Mouse (Mus musculus) thymus, adult 2 months (tissue): ENCODE data around the gene Cntn1. TPM values are rescaled to one million over a fixed set of nuclear protein-coding genes. Genes with fewer than 3 reads are reported as not detected.

Experiments
- DNase-seq: peaks from one replicate; pipeline ENCODE4 v3.0.0; 2021
- H3K27ac ChIP-seq: fragments of 200-500 bp; 2 replicates; pipeline ENCODE4 v1.5.1; 2012; ENCODE audit warnings: low read length, control low read depth; ENCODE audit not compliant: control insufficient read depth, insufficient read depth
- H3K27me3 ChIP-seq: fragments of 200-500 bp; 2 replicates; pipeline ENCODE4 v1.6.1; 2012; ENCODE audit warnings: mild to moderate bottlenecking, low read length, moderate library complexity, mixed read lengths; ENCODE audit not compliant: control insufficient read depth, insufficient read depth
- H3K36me3 ChIP-seq: fragments of 200-500 bp; 2 replicates; pipeline ENCODE4 v1.6.1; 2012; ENCODE audit warnings: mild to moderate bottlenecking, low read length, moderate library complexity; ENCODE audit not compliant: control insufficient read depth, insufficient read depth
- H3K4me1 ChIP-seq: fragments of 200-500 bp; replicated peaks from 2 replicates; pipeline ENCODE4 v1.6.1; 2012; ENCODE audit warnings: low read length; ENCODE audit not compliant: control insufficient read depth, insufficient read depth
- H3K4me3 ChIP-seq: fragments of 200-500 bp; 2 replicates; pipeline ENCODE4 v1.5.1; 2012; ENCODE audit warnings: mild to moderate bottlenecking, low read length, control low read depth, moderate library complexity; ENCODE audit not compliant: control insufficient read depth, insufficient read depth
- CTCF ChIP-seq: fragments of 200-500 bp; IDR thresholded peaks from 2 replicates; pipeline ENCODE4 v1.5.1; 2012; ENCODE audit warnings: mild to moderate bottlenecking, control low read depth, low read length, moderate library complexity, borderline replicate concordance; ENCODE audit not compliant: control insufficient read depth, poor library complexity, insufficient read depth; ENCODE audit errors: extremely low read depth
- POLR2A ChIP-seq: fragments of 200-500 bp; IDR thresholded peaks from 2 replicates; pipeline ENCODE4 v1.6.1; 2012; ENCODE audit warnings: mild to moderate bottlenecking, low read length, control low read depth, moderate library complexity; ENCODE audit not compliant: control insufficient read depth, poor library complexity, insufficient read depth; ENCODE audit errors: extremely low read depth
- WGBS: fragments of 180-500 bp; shearing (Covaris S2); methylation state at CpG from one replicate; pipeline ENCODE4 v1.1.7; 2018; 5-methylcytosine and 5-hydroxymethylcytosine counted together
- polyA plus RNA-seq: library from polyadenylated mRNA; depleted of rRNA; stranded (reverse); fragments of >200 nt; gene quantifications from 2 replicates; pipeline ENCODE4 v1.2.3, GENCODE M21; 2012

Gene Cntn1
- polyA plus RNA-seq, 1 experiment = 0.23 TPM

- no peak for TF ChIP-seq CTCF
- no peak for TF ChIP-seq POLR2A
- WGBS = 90% methylated on average over 9 of the region's 9 CpGs
- no peak overlapping the region for H3K4me3 ChIP-seq
Observed at GRCm38 (mm10) chr15:92101956-92102355, 51.0 kb downstream of the Cntn1 start.

GRCm38 (mm10) chr15:92112455-92112854 is 61.5 kb downstream of the Cntn1 start:
- DNase-seq = no peak
- Histone ChIP-seq H3K27ac (no peak overlapping the region), H3K36me3 (no peaks in the 10 kb centered on the region), H3K27me3 (no peaks in the 10 kb centered on the region), H3K4me3 (no peak overlapping the region), H3K4me1 (no peaks in the 10 kb centered on the region)
- TF ChIP-seq POLR2A (no peak), CTCF (no peak)

More at GRCm38 (mm10) chr15:92101956-92102355, 51.0 kb downstream of the Cntn1 start:
- Histone ChIP-seq H3K36me3 (no peaks in the 10 kb centered on the region), H3K27me3 (no peaks in the 10 kb centered on the region), H3K4me1 (no peaks in the 10 kb centered on the region), H3K27ac (no peak overlapping the region)
- no peak for DNase-seq

GRCm38 (mm10) chr15:92132936-92133335 is 82.0 kb downstream of the Cntn1 start:
- Histone ChIP-seq H3K27me3 (no peaks in the 10 kb centered on the region), H3K36me3 (no peaks in the 10 kb centered on the region), H3K27ac (no peak overlapping the region), H3K4me1 (peaks cover 7% of the 10 kb centered on the region), H3K4me3 (no peak overlapping the region)
- TF ChIP-seq CTCF = no peak
- no peak for TF ChIP-seq POLR2A
- 96% methylated on average over 3 of the region's 3 CpGs for WGBS
- DNase-seq = no peak

- Histone ChIP-seq H3K27ac (no peak overlapping the region), H3K4me3 (no peak overlapping the region), H3K27me3 (no peaks in the 10 kb centered on the region), H3K4me1 (peaks cover 10% of the 10 kb centered on the region), H3K36me3 (no peaks in the 10 kb centered on the region)
- peak; percentile 5 for DNase-seq
- TF ChIP-seq CTCF (no peak), POLR2A (no peak)
- WGBS = 4% methylated on average over 9 of the region's 9 CpGs
Observed at GRCm38 (mm10) chr15:92134254-92134653, 83.3 kb downstream of the Cntn1 start.

GRCm38 (mm10) chr15:92137026-92137425 is 86.1 kb downstream of the Cntn1 start:
- H3K27ac ChIP-seq = no peak overlapping the region
- H3K4me3 ChIP-seq = no peak overlapping the region
- DNase-seq = no peak
- whole genome bisulfite sequencing = 95% methylated on average over 6 of the region's 6 CpGs
- H3K4me1 ChIP-seq = peaks cover 10% of the 10 kb centered on the region
- no peaks in the 10 kb centered on the region for H3K36me3 ChIP-seq
- TF ChIP-seq CTCF (no peak), POLR2A (no peak)
- H3K27me3 ChIP-seq = no peaks in the 10 kb centered on the region

GRCm38 (mm10) chr15:92141972-92142371 is 91.0 kb downstream of the Cntn1 start:
- WGBS = 75% methylated on average over 4 of the region's 4 CpGs

GRCm38 (mm10) chr15:92154921-92155320 is 104.0 kb downstream of the Cntn1 start:
- DNase-seq = no peak
- WGBS = 94% methylated on average over 2 of the region's 2 CpGs
- no peak overlapping the region for H3K27ac ChIP-seq
- TF ChIP-seq CTCF (no peak), POLR2A (no peak)
- no peaks in the 10 kb centered on the region for H3K27me3 ChIP-seq
- no peaks in the 10 kb centered on the region for H3K4me1 ChIP-seq
- no peaks in the 10 kb centered on the region for H3K36me3 ChIP-seq
- no peak overlapping the region for H3K4me3 ChIP-seq

More at GRCm38 (mm10) chr15:92141972-92142371, 91.0 kb downstream of the Cntn1 start:
- Histone ChIP-seq H3K36me3 (no peaks in the 10 kb centered on the region), H3K4me3 (no peak overlapping the region), H3K27ac (no peak overlapping the region), H3K27me3 (no peaks in the 10 kb centered on the region), H3K4me1 (peaks cover 3% of the 10 kb centered on the region; the same call in 1 of the 2 replicates)
- DNase-seq = no peak
- TF ChIP-seq CTCF (no peak), POLR2A (no peak)
